Mouse (Mus musculus): ENCODE measurements around the gene Itch.
"Not testable (repeated sequence)": the region's sequence is repeated elsewhere in the genome, so short reads cannot be mapped to it uniquely, and the experiment has no call there.

Itch gene

DNA sequence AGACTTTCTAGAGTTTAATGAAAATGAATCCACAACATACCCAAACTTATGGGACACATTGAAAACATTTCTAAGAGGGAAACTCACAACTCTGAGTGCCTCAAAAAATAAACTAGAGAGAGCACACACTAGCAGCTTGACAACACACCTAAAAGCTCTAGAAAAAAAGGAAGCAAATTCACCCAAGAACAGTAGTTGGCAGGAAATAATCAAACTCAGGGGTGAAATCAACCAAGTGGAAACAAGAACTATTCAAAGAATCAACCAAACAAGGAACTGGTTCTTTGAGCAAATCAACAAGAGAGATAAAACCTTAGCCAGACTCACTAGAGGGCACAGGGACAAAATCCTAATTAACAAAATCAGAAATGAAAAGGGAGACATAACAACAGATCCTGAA lies 16.0 kb downstream of the Itch start:
- DNase-seq = not testable (repeated sequence)

DNA sequence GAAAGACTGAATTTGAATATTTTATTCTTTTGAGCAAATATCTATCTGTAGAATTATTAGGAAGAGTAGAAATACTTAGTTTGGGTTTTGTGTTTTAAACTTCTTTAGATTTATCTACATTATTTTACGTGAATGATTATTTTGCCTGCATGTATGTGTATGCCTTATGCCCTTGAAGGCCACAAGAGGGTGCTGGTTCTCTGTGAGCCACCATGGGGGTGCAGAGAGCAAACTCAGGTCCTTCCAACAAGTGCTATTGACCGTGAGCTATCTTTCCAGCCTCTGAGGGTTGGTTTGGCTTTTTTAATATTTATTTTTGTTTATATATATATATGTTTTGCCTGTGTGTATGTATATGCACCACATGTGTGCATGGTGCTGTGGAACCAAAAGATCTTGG lies 74.1 kb downstream of the Itch start:
- DNase-seq = no peak

DNA sequence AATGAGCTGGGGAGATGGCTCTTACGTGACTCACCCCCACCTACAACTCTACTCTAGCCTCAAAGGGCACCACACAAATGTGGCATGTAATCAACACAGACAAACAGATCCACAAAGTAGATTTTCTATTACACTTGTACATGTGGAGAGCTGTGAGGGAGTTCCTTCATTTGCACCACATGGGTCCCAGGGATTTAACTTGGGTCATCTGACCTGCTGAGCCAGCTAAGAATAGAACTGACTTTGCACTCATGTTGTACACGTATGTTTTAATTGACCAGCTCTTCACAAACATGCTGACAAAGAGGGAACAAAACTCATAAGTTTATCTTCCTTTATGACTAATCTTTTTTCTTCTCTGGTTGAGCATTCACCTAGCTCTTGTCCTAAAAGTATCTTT lies 89.8 kb downstream of the Itch start:
- DNase-seq = no peak

DNA sequence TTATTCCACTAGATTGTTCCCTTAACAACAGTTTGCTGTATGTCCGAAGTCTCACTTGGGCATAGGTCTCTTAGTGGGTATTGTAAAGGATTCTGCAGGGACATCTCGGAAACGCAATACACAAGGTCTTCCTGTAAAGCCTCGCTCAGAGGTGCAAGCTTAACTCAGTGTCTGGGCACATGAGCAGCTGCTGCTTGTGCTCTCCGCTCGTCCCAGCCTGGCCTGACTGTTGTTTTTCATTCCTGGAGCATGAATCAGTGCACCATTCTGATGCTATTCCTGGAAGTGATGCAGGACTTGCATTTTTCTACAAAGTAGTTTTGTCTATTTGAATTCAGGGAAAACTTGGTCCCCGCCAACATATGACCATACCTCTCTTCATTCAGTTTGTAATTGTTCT lies 91.4 kb downstream of the Itch start:
- DNase-seq = no peak

DNA sequence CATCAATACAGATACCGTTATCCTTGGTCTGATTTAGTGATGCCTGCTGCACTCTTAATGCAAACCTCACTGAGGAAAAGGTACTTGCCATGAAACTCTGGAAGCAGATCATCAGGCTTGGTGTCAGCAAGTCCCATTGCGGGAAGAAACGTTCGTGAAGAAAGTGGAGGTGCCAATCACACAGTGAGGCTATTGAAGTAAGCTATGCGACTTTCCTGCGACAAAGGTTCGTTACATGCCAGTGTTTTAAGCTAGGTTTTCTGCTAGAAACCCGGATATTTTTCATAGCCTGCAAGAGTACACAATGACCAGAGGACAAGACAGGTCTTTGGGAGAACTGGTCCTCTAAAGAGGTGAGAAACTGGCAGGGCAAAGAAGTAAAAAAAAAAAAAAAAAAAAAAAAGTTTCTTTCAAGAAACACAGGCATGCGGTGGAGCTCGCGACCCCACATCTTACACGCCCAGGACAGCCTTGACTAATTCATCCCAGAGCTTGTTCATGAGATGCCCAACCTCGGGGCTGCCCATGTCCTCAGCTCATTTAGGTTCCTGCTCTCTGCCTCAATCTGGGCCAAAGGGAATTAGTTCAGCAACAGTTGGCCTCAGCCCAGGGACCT lies 102.5 kb downstream of the Itch start:
- DNase-seq = no peak

DNA sequence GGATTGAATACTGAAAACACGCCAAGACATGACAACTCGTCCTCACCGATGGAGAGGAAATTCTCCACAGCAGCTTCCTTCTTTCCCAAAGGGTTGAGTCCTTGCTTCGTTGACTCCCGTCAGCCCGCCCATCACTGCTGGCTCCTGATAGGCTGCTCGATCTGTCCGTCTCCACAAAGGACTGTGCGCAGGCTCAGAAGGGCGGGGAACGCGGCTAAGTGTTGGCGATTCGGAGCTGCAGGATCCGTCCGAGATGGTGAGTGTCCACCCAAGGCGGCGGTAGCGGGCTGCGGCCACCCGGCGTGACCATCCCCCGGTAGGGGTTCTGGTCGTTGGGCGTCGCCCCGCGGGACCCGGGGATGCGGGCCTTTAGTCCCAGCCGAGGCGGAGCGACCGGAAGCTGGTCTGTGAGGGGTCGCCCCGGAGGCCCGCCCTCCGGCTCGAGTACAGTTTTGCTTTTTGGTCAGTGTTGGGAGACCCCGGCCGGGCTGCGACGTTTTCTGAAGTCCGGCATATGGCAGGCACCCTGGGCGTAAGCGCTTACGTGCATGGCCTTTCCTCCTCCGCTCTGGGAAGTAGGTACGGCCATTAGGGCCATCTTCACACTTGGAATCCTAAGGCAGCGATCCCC lies 103.2 kb downstream of the Itch start, which contains the start of gene Dynlrb1:
Gene Dynlrb1 (plus strand): TSS at position 172 of the 631 bp plus-strand sequence.
- peak; percentile 100 for DNase-seq

DNA sequence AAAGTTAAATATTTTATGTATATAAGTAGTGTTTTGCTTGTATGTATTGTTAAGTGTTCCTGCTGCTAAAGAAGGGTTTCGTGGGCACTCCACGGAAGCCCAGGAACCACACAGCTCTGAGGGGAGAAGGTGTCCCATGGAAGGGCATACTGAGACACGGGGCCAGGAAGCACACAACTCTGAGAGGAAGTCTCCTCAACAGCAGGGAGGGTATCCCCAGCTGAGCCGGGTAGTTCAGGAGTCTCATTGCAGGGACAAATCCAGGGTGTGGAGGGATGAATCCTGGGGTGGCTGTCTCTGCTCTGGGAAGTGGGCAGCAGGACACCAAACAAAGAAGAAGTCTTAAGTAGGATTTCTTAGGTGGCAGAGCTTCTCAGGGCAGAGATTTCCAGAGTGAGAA lies 104.0 kb downstream of the Itch start:
- DNase-seq = no peak

DNA sequence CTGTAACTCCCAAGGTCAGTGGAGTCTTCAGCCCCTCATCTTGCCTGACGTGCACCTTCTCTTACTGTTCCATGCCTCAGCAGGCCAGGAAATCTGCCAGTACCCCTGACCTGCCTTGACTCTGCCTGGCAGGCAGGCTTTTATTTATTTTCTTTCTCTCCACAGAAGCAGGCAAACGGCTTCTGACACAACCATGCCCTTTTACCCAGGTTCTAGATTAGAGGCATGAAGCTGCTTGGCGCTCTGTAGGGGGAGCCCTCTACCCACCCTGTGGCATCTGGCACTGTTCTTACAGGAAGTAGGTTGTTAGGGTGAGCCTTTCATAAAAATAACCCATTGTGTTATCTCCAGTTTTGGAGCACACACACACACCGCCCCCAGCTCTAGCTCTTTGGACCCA lies 107.6 kb downstream of the Itch start:
- DNase-seq = no peak

DNA sequence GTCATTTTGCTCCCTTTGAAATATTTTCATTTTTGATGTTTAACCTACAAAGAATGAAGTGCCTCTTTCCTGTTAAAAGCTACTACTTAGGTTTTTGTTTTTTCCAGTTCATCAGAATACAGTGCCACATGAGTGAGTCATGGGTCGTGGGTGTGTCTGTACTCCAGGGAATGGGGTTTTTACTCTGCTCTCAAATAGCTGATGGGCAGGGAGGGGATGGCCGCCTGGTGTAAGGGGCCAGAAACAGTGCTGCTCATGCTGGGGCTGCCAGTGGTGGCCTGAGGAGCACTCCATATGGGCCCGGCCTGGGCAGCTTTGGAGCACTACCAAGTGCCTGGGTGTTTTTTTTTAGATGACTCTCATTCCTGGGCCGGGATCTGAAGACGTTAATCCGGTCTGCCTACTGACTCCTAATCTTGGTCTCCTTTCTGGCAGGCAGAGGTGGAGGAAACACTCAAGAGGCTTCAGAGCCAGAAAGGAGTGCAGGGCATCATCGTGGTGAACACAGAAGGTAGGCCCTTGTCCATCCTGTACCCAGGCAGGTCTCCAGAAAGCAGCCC lies 109.1 kb downstream of the Itch start:
- no peak for DNase-seq

DNA sequence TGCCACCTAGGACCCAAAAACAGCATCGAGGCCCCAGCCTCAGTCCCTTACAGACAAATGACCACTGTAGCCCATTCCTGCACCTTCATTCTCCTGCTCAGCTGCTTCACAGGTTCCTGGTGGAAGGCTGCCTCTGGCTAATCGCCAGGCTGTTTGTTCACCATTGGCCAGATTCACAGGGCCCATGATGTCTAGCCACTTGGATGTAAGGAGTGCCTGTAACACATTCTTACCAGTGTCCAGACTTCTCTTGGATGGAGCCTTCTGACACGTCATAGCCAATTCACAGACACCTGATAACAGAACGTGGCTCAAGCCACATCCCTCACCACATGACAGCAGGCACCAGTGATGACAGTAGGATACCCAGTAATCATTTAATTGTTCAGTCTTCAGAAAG lies 112.9 kb downstream of the Itch start:
- DNase-seq = no peak

DNA sequence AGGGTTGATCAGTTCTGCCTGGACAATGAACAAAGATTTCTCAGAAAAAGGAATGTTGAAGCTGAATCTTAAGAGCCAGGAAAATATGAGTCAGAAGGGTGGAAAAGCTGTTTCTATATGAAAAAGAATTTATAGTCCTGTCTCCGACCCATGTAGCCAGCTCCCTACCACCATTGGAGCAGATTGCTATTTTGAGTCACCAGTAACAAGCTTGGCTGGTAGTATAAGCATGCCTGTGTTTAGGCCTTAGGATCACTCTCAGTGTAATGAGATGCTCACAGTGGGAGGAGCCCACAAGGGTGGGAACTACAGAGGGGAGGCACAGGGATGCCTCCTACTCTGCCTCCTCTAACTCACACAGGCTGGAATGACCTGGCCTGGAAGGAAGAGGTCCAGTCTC lies 114.9 kb downstream of the Itch start:
- DNase-seq = no peak

DNA sequence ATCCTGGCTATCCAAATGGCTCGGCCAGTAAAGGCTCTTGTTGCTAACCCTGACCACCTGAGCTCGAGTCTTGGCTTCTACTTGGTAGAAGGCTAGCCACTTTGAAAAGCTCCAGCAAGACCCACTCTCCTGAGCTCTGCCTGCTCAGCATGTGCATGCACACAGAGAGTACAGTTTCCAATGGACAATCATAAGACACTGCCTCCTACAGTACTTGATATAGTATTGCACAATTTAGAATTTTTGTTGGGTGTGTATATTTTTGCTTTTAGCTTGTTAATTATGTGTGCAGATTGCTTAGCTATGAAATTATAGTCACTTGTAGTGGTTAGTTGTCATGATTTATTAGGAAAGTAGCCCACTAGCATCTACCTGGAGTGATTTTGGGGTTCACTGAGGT lies 115.4 kb downstream of the Itch start:
- DNase-seq = no peak

DNA sequence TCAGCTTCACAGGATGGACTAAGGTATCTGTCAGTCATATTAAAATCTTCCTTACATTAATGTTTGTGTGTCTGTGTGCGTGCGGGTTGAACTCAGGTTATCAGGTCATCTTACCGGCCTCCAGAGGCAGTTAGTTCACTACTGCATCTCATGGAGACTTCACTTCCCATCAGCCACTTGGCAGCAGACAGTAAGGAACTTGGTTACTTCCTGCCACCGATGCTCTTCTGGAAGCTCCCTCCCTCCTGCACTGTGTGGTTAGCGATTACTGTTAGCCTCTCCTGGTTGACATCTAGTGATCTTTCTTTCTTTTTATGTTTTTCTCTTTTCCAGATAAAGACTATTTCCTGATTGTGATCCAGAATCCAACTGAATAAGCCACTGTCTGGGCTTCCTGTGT lies 116.3 kb downstream of the Itch start:
- no peak for DNase-seq

DNA sequence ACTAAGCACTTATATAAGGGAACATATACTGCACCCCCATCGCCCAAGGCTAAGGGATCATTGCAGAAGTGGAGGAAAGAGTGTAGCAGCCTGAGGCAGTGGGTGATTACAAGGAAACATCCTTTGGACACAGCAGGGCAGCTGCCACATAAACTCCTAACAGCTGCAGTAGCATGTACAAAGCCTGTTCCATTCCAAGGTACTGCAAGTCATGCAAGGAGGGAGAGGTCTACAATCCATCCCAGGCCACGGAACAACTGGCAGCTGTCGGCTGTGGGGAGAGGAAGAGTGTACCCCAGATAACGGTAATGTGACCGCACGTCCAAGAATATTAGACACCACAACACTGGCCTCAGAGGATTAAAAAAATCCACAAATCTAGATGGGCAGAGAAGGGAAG lies 132.2 kb downstream of the Itch start:
- DNase-seq = no peak

DNA sequence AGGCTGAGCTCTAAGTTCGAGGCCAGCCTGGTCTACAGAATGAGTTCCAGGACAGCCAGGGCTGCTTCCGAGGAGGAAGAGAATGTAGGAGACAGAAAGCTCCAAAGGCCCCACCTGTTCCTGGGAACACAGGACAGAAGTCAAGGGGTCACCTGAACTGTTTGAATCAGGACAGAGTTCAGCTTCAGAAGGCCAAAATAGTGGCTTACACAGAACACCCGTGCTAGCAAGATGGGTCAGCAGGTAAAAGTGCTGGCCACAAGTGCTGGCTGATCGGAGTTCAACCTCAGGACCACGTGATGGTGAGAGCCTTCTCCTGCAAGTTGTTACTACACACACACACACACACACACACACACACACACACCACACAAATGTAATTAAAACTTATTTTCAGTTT lies 133.6 kb downstream of the Itch start:
- no peak for DNase-seq

DNA sequence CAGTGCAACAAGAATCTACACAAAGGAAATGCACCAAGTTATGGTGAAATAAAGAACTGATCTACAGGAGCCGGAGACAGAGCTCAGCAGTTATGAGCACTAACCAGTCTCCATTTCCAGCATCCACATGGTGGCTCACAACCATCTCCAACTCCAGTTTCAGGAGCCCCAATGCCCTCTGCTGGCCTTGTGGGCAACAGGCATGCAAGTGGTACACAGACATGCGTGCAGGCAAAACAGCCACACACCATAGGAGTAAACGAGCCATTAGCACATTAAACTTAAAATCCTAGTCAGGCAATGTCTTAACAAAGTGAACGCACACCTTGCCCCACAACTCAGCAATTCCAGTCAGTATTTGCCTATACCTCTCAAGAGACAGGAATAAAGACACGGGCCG lies 138.6 kb downstream of the Itch start:
- DNase-seq = no peak

DNA sequence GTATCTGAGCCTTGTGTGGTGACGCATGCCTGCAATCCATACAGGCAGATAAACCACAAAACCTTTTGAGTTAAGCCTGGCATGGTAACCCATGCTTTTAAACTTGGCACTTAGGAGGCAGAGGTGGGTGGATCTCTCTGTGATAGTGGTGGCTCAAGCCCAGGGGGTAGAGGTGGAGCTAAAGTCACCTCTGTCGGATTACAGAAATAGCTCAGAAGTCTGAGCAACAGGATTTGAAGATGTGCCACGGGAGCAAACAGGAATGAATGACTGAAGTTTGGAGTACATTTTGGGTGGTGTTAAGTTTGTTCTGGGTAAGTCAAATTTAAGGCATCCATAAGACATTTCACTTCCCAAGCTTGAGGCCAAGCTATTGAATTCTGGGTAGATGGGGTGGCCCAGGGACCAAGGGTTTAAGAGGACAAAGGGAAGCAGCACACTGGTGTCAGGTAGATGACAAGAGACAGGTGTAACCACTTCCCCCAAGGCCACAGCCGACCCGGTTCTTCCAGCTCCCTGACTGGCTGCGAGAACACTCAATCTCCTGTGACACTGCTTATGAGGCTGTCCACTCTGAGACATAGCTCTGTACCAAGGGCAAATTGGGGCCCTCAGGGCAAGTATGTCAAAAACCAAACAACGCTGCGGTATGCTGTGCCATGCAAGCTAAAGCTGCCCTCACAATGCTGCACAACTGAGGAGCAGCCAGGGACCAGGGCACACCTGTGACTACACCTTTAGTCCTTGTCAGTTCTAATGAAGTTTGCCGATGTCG lies 139.3 kb downstream of the Itch start:
- no peak for DNase-seq

DNA sequence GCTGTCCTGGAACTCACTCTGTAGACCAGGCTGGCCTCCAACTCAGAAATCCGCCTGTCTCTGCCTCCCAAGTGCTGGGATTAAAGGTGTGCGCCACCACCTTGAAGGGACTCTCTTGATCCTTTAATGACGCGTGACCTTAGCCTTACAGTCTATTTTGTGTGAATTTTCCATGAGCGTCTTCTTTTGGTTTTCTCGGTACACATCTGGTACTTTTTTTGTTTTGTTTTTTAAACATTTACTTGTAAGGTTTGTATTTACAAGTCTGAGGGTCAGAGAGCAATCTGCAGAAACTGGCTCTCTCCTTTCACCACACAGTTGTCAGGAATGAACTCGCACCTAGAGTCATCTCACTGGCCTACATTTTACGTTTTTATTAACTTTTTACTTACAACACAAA lies 140.3 kb downstream of the Itch start:
- no peak for DNase-seq

DNA sequence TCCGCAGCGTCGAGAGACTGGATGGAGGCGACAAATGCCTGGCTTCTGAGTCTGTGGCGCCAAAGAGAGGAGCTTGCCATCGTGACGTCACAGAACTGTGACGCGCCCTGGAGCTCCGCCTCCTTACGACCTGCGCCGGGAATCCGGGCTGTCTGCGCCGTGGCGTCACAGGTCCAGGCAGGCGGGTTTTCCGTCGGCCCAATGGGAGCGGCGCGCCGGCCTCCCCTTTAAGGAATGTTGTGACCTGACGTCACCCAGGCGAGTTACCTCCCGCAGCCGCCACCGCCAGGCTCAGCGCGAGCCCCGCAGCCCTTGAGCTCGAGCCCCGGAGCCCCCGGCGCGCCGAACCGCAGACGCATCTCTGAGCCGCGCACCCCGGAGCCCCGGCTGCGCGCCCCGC lies 142.9 kb downstream of the Itch start, which contains the start of gene Map1lc3a:
Gene Map1lc3a (plus strand): TSS at position 103 of the 400 bp plus-strand sequence.
- DNase-seq = peak; percentile 99
